In genomic region chr14:120572238-120572637, GRCm38 (mm10) we compare ENCODE assay signal across 15 mouse cellular contexts.
DNase-seq lines count a peak whose midpoint lies in the region; ATAC-seq and TF ChIP-seq lines count a peak whose summit lies in the region.
"Had no signal": no experiment of that assay in that cellular context is flagged by ENCODE, and none has a peak within 500 bp of the region (broad histone marks: within the 10 kb centered on the region; RNA-seq: fewer than 3 reads in every experiment).

No protein-coding gene starts in this region.

- no peaks in the 10 kb centered on the region for H3K27me3 ChIP-seq in embryonic facial prominence, embryonic 14.5 days (replicated peaks; ENCODE audit: control insufficient read depth, insufficient read depth, low read length)
- no peaks in the 10 kb centered on the region for H3K27me3 ChIP-seq in embryonic facial prominence, embryonic 10.5 days (replicated peaks; ENCODE audit: low read depth, poor library complexity, severe bottlenecking)
- no peaks in the 10 kb centered on the region for H3K27me3 ChIP-seq in liver, embryonic 13.5 days
- H3K27me3 ChIP-seq in forebrain, embryonic 13.5 days = no peaks in the 10 kb centered on the region
- H3K27me3 ChIP-seq: forebrain, embryonic 15.5 days had no signal

- no peak for ATAC-seq in embryonic facial prominence, embryonic 14.5 days (ENCODE audit: low read depth)
- peak; percentile 88 for ATAC-seq in CD4-positive, CD25-positive, alpha-beta regulatory T cell, adult 4 months
- 0 out of 2 replicates have a peak, but pooled peaks have one; percentile 31 for ATAC-seq in liver, embryonic 13.5 days (ENCODE audit: low read depth)
- no peak for ATAC-seq in forebrain, embryonic 13.5 days
- ATAC-seq: forebrain, embryonic 15.5 days had no signal

- TF ChIP-seq CTCF in olfactory bulb, adult 2 months (IDR thresholded peaks at IDR 0.05; ENCODE audit: insufficient read depth, low read depth, low read length) = no peak

- WGBS in embryonic facial prominence, embryonic 14.5 days = 77% methylated on average over 10 of the region's 10 CpGs
- WGBS in embryonic facial prominence, embryonic 10.5 days = 83% methylated on average over 10 of the region's 10 CpGs
- WGBS in liver, embryonic 13.5 days (ENCODE audit: insufficient replicate concordance) = 12% methylated on average over 10 of the region's 10 CpGs
- WGBS in olfactory bulb, adult 2 months = 79% methylated on average over 10 of the region's 10 CpGs
- WGBS in forebrain, embryonic 13.5 days = 87% methylated on average over 10 of the region's 10 CpGs

- no peak overlapping the region for H3K4me3 ChIP-seq in embryonic facial prominence, embryonic 14.5 days (ENCODE audit: low read depth, low read length)
- H3K4me3 ChIP-seq in embryonic facial prominence, embryonic 10.5 days = no peak overlapping the region
- H3K4me3 ChIP-seq in liver, embryonic 13.5 days (replicated peaks) = no peak overlapping the region
- H3K4me3 ChIP-seq in olfactory bulb, adult 2 months (ENCODE audit: insufficient read depth, low read depth, low read length) = no peak overlapping the region
- H3K4me3 ChIP-seq in forebrain, embryonic 13.5 days = no peak overlapping the region
- H3K4me3 ChIP-seq: forebrain, embryonic 15.5 days; heart, adult 2 months had no signal

- no peaks in the 10 kb centered on the region for H3K4me1 ChIP-seq in embryonic facial prominence, embryonic 14.5 days (ENCODE audit: control insufficient read depth, insufficient read depth, low read length)
- no peaks in the 10 kb centered on the region for H3K4me1 ChIP-seq in embryonic facial prominence, embryonic 10.5 days
- H3K4me1 ChIP-seq in liver, embryonic 13.5 days (replicated peaks) = no peaks in the 10 kb centered on the region
- H3K4me1 ChIP-seq in olfactory bulb, adult 2 months (ENCODE audit: control insufficient read depth, insufficient read depth, low read length) = peaks cover 17% of the 10 kb centered on the region
- H3K4me1 ChIP-seq in forebrain, embryonic 13.5 days = no peaks in the 10 kb centered on the region
- H3K4me1 ChIP-seq: forebrain, embryonic 15.5 days had no signal

- no peak overlapping the region for H3K4me2 ChIP-seq in embryonic facial prominence, embryonic 14.5 days (ENCODE audit: low read depth, low read length)
- no peak overlapping the region for H3K4me2 ChIP-seq in liver, embryonic 13.5 days
- no peak overlapping the region for H3K4me2 ChIP-seq in forebrain, embryonic 13.5 days
- H3K4me2 ChIP-seq: forebrain, embryonic 15.5 days had no signal

- peak; percentile 17 for DNase-seq in embryonic facial prominence, embryonic 14.5 days (ENCODE audit: low spot score)
- DNase-seq in embryonic facial prominence, embryonic 10.5 days (ENCODE audit: low spot score) = no peak
- no peak for DNase-seq in liver, embryonic 13.5 days
- no peak for DNase-seq in MN1 (ENCODE audit: low spot score)
- DNase-seq in kidney, postnatal 14 days = no peak
- DNase-seq: adrenal gland, adult 8-10 months; cerebellum, adult 18-20 months; heart, adult 2 months; kidney, postnatal 4 days; left cerebral cortex, postnatal 4 days; lung, postnatal 4 days had no signal

- no peak overlapping the region for H3K9ac ChIP-seq in embryonic facial prominence, embryonic 14.5 days (ENCODE audit: low read depth, low read length)
- no peak overlapping the region for H3K9ac ChIP-seq in liver, embryonic 13.5 days
- no peak overlapping the region for H3K9ac ChIP-seq in forebrain, embryonic 13.5 days
- H3K9ac ChIP-seq: forebrain, embryonic 15.5 days had no signal

- H3K36me3 ChIP-seq in embryonic facial prominence, embryonic 14.5 days (ENCODE audit: control insufficient read depth, insufficient read depth, low read length) = no peaks in the 10 kb centered on the region
- no peaks in the 10 kb centered on the region for H3K36me3 ChIP-seq in embryonic facial prominence, embryonic 10.5 days (replicated peaks)
- H3K36me3 ChIP-seq in liver, embryonic 13.5 days = no peaks in the 10 kb centered on the region
- no peaks in the 10 kb centered on the region for H3K36me3 ChIP-seq in forebrain, embryonic 13.5 days (ENCODE audit: poor library complexity, severe bottlenecking)
- H3K36me3 ChIP-seq: forebrain, embryonic 15.5 days had no signal

- no peak for TF ChIP-seq POLR2A in olfactory bulb, adult 2 months (IDR thresholded peaks at IDR 0.05; ENCODE audit: insufficient read depth, low read depth, low read length)

- H3K9me3 ChIP-seq in embryonic facial prominence, embryonic 14.5 days (ENCODE audit: control insufficient read depth, low read length) = no peaks in the 10 kb centered on the region
- no peaks in the 10 kb centered on the region for H3K9me3 ChIP-seq in embryonic facial prominence, embryonic 10.5 days
- no peaks in the 10 kb centered on the region for H3K9me3 ChIP-seq in liver, embryonic 13.5 days (replicated peaks)
- H3K9me3 ChIP-seq in forebrain, embryonic 13.5 days (replicated peaks) = no peaks in the 10 kb centered on the region
- H3K9me3 ChIP-seq: forebrain, embryonic 15.5 days had no signal

- no peak overlapping the region for H3K27ac ChIP-seq in embryonic facial prominence, embryonic 14.5 days (replicated peaks; ENCODE audit: low read depth, low read length)
- H3K27ac ChIP-seq in embryonic facial prominence, embryonic 10.5 days (replicated peaks) = no peak overlapping the region
- no peak overlapping the region for H3K27ac ChIP-seq in liver, embryonic 13.5 days
- peak overlapping the region; percentile 47 for H3K27ac ChIP-seq in olfactory bulb, adult 2 months (ENCODE audit: insufficient read depth, low read depth, low read length)
- H3K27ac ChIP-seq in forebrain, embryonic 13.5 days = no peak overlapping the region
- H3K27ac ChIP-seq: forebrain, embryonic 15.5 days; heart, adult 2 months had no signal

Comparison
In these comparisons a context has a peak if more than half of its experiments do, and no peak if none do; other contexts are left out.
1. ATAC-seq: peak in CD4-positive, CD25-positive, alpha-beta regulatory T cell, adult 4 months (single experiment) and liver, embryonic 13.5 days (single experiment); none in embryonic facial prominence, embryonic 14.5 days (single experiment) and forebrain, embryonic 13.5 days (single experiment).